Mouse (Mus musculus) limb, embryonic 12.5 days (tissue): ENCODE data around the gene Osbpl8. TPM values are rescaled to one million over a fixed set of nuclear protein-coding genes. Genes with fewer than 3 reads are reported as not detected.
"Not testable (repeated sequence)": the region's sequence is repeated elsewhere in the genome, so short reads cannot be mapped to it uniquely, and the experiment has no call there.

ENCODE experiments used
- ATAC-seq: fragments of 200-750 bp; cut with Nextera tagmentation; 2 replicates; pipeline ENCODE4 v1.8.0; 2017; ENCODE audit warnings: low read depth, moderate TSS enrichment; ENCODE audit not compliant: insufficient number of reproducible peaks, insufficient read depth, low FRiP score, low TSS enrichment
- H3K27ac ChIP-seq: fragments of 300-500 bp; sonication (generic); 2 replicates; pipeline ENCODE4 v1.5.1; 2016; ENCODE audit warnings: mild to moderate bottlenecking, moderate library complexity
- H3K27me3 ChIP-seq: fragments of 300-500 bp; sonication (generic); 2 replicates; pipeline ENCODE4 v1.6.1; 2016; ENCODE audit warnings: mild to moderate bottlenecking, moderate library complexity
- H3K36me3 ChIP-seq: fragments of 300-500 bp; sonication (generic); 2 replicates; pipeline ENCODE4 v1.6.1; 2016; ENCODE audit warnings: mild to moderate bottlenecking, moderate library complexity
- H3K4me1 ChIP-seq: fragments of 300-500 bp; sonication (generic); replicated peaks from 2 replicates; pipeline ENCODE4 v1.6.1; 2016
- H3K4me2 ChIP-seq: fragments of 300-500 bp; sonication (generic); 2 replicates; pipeline ENCODE4 v1.6.1; 2016; ENCODE audit warnings: mild to moderate bottlenecking, moderate library complexity
- H3K4me3 ChIP-seq: fragments of 300-500 bp; sonication (generic); replicated peaks from 2 replicates; pipeline ENCODE4 v1.5.1; 2016; ENCODE audit warnings: mild to moderate bottlenecking
- H3K9ac ChIP-seq: fragments of 300-500 bp; sonication (generic); replicated peaks from 2 replicates; pipeline ENCODE4 v1.6.1; 2016; ENCODE audit warnings: mild to moderate bottlenecking, moderate library complexity
- H3K9me3 ChIP-seq: fragments of 300-500 bp; sonication (generic); 2 replicates; pipeline ENCODE4 v1.6.1; 2016; ENCODE audit warnings: mild to moderate bottlenecking, moderate library complexity
- WGBS: fragments of 180-500 bp; shearing (Covaris S2); methylation state at CpG from one replicate; pipeline ENCODE4 v1.1.7; 2016; 5-methylcytosine and 5-hydroxymethylcytosine counted together
- polyA plus RNA-seq: library from polyadenylated mRNA; unstranded; fragments of >200 nt; fragmentation: Nextera tagmentation; extraction: Ambion mirVana; gene quantifications from 2 replicates; pipeline ENCODE4 v1.2.1, GENCODE M21; 2016

The Osbpl8 gene
- polyA plus RNA-seq, 1 experiment from 2014 or later, result 14.2 TPM

GRCm38 (mm10) chr10:111215572-111215971 lies 51.0 kb downstream of the Osbpl8 start:
- H3K9ac ChIP-seq, result no peak overlapping the region
- no peak overlapping the region for H3K4me3 ChIP-seq
- no peak for ATAC-seq
- 68% methylated on average over 3 of the region's 3 CpGs for WGBS
- no peak overlapping the region for H3K4me2 ChIP-seq
- no peaks in the 10 kb centered on the region for H3K9me3 ChIP-seq
- H3K27ac ChIP-seq, result no peak overlapping the region
- H3K36me3 ChIP-seq, result no peaks in the 10 kb centered on the region
- no peaks in the 10 kb centered on the region for H3K4me1 ChIP-seq
- no peaks in the 10 kb centered on the region for H3K27me3 ChIP-seq

GRCm38 (mm10) chr10:111216111-111216510 lies 51.6 kb downstream of the Osbpl8 start:
- H3K9ac ChIP-seq, result no peak overlapping the region
- no peak overlapping the region for H3K4me2 ChIP-seq
- H3K27me3 ChIP-seq, result no peaks in the 10 kb centered on the region
- no peak overlapping the region for H3K4me3 ChIP-seq
- H3K36me3 ChIP-seq, result no peaks in the 10 kb centered on the region
- ATAC-seq, result no peak
- no peaks in the 10 kb centered on the region for H3K4me1 ChIP-seq
- WGBS, result 76% methylated on average over 3 of the region's 3 CpGs
- H3K27ac ChIP-seq, result no peak overlapping the region
- H3K9me3 ChIP-seq, result no peaks in the 10 kb centered on the region

DNA sequence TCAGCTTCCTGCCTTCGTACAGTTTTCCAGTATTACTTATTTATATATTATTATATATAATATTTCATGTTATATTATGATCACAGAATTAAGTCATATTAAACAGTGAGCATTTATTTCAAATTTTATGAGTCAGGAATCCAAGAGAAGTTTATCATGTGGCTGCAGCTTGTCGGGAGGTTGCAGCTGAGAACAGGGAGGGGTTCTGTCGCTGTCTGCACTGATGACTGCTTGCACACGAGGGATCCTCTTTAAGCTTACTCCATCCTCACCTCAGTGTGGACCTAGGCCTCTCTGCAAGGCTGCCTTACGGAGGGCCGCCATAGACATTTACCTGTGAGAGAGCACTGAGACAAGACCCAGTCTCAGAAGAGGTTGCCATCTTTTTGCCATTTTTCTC lies 58.0 kb downstream of the Osbpl8 start:
- no peak for ATAC-seq
- no peaks in the 10 kb centered on the region for H3K9me3 ChIP-seq
- no peak overlapping the region for H3K9ac ChIP-seq
- H3K4me1 ChIP-seq, result 0 out of 2 replicates have a peak, but pooled peaks cover 3% of the 10 kb centered on the region
- no peak overlapping the region for H3K27ac ChIP-seq
- no peaks in the 10 kb centered on the region for H3K27me3 ChIP-seq
- no peak overlapping the region for H3K4me3 ChIP-seq
- no peaks in the 10 kb centered on the region for H3K36me3 ChIP-seq
- H3K4me2 ChIP-seq, result no peak overlapping the region
- WGBS, result 81% methylated on average over 6 of the region's 6 CpGs

- H3K36me3 ChIP-seq, result no peaks in the 10 kb centered on the region
- H3K4me2 ChIP-seq, result no peak overlapping the region
- no peak overlapping the region for H3K4me3 ChIP-seq
- 0 out of 2 replicates have a peak, but pooled peaks cover 3% of the 10 kb centered on the region for H3K4me1 ChIP-seq
- 55% methylated on average over 10 of the region's 10 CpGs for WGBS
- no peak for ATAC-seq
- H3K27me3 ChIP-seq, result no peaks in the 10 kb centered on the region
- no peak overlapping the region for H3K9ac ChIP-seq
- no peak overlapping the region for H3K27ac ChIP-seq
- H3K9me3 ChIP-seq, result no peaks in the 10 kb centered on the region
Measured at GRCm38 (mm10) chr10:111223218-111223830, 58.8 kb downstream of the Osbpl8 start.

GRCm38 (mm10) chr10:111224696-111225095 lies 60.1 kb downstream of the Osbpl8 start:
- Histone ChIP-seq H3K9ac (no peak overlapping the region), H3K27ac (no peak overlapping the region), H3K36me3 (no peaks in the 10 kb centered on the region), H3K4me2 (no peak overlapping the region), H3K27me3 (no peaks in the 10 kb centered on the region), H3K4me3 (no peak overlapping the region), H3K4me1 (0 out of 2 replicates have a peak, but pooled peaks cover 3% of the 10 kb centered on the region), H3K9me3 (no peaks in the 10 kb centered on the region)
- ATAC-seq, result no peak
- WGBS, result 92% methylated on average over 4 of the region's 4 CpGs

GRCm38 (mm10) chr10:111226508-111226907 lies 62.0 kb downstream of the Osbpl8 start:
- Histone ChIP-seq H3K9ac (no peak overlapping the region), H3K36me3 (no peaks in the 10 kb centered on the region), H3K27ac (no peak overlapping the region), H3K9me3 (no peaks in the 10 kb centered on the region), H3K4me2 (no peak overlapping the region), H3K4me1 (0 out of 2 replicates have a peak, but pooled peaks cover 3% of the 10 kb centered on the region), H3K27me3 (no peaks in the 10 kb centered on the region), H3K4me3 (no peak overlapping the region)
- 29% methylated on average over 3 of the region's 3 CpGs for WGBS
- ATAC-seq, result 0 out of 2 replicates have a peak, but pooled peaks have one; percentile 20

DNA sequence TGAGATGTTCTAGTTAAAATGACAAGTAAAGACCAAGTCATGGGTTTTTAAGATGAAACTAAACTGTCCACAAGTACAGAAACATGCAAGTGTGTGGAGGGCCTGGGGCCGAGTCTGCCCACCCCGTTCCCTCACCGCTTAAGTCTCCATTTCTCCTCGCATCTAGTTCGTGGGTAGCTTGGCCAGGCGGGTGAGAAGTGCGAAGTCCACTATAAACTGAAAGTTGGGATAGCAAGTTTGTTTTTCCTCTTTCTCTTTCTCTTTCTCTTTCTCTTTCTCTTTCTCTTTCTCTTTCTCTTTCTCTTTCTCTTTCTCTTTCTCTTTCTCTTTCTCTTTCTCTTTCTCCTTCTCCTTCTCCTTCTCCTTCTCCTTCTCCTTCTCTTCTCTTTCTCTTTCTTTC lies 67.7 kb downstream of the Osbpl8 start:
- H3K27ac ChIP-seq, H3K9ac ChIP-seq, H3K27me3 ChIP-seq, H3K36me3 ChIP-seq, ATAC-seq, H3K9me3 ChIP-seq, H3K4me2 ChIP-seq, H3K4me3 ChIP-seq: not testable (repeated sequence)
- peaks cover 19% of the 10 kb centered on the region for H3K4me1 ChIP-seq
- 90% methylated on average over 7 of the region's 7 CpGs for WGBS

DNA sequence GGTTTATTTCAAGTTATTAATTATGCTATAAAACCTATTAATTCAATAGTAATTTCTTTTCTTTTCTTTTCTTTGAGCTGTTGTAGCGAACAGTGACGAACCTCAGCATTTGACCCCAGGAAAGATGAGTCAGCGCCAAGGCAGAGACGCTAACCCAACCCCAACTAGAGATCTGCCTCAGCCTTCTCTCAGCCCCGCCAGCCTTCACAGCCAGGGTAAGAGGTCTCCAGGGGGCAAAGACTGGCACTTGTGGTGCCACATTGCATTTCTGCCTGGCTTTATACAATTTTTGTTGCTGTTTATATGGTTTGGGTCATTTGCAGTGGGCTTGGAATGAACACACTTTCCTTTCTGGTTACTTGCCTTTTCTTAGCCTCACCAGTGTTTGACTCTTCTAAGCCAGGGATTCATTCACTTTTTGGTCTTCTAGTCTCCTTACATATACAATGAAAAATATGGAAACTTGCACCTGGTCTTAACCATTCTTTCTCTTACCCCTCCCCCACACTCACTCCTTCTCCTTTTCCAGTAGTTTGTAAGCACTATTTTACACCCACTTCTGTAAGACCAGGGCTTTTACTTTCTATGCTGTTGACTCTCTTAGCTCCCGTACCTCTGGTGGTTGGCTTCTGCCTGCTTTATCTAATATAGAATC lies 69.1 kb downstream of the Osbpl8 start:
- Histone ChIP-seq H3K4me1 (peaks cover 21% of the 10 kb centered on the region), H3K36me3 (no peaks in the 10 kb centered on the region), H3K4me2 (no peak overlapping the region), H3K9me3 (no peaks in the 10 kb centered on the region), H3K9ac (no peak overlapping the region), H3K27me3 (no peaks in the 10 kb centered on the region), H3K27ac (no peak overlapping the region), H3K4me3 (no peak overlapping the region)
- 80% methylated on average over 6 of the region's 6 CpGs for WGBS
- no peak for ATAC-seq

GRCm38 (mm10) chr10:111234450-111235288 lies 70.1 kb downstream of the Osbpl8 start:
- no peak overlapping the region for H3K4me2 ChIP-seq
- WGBS, result 32% methylated on average over 6 of the region's 6 CpGs
- no peaks in the 10 kb centered on the region for H3K27me3 ChIP-seq
- peaks cover 21% of the 10 kb centered on the region for H3K4me1 ChIP-seq
- no peak overlapping the region for H3K9ac ChIP-seq
- peak; percentile 85; the same call in 1 of the 2 replicates for ATAC-seq
- H3K36me3 ChIP-seq, result no peaks in the 10 kb centered on the region
- no peaks in the 10 kb centered on the region for H3K9me3 ChIP-seq
- no peak overlapping the region for H3K4me3 ChIP-seq
- peak overlapping the region; percentile 53; the same call in 1 of the 2 replicates for H3K27ac ChIP-seq

DNA sequence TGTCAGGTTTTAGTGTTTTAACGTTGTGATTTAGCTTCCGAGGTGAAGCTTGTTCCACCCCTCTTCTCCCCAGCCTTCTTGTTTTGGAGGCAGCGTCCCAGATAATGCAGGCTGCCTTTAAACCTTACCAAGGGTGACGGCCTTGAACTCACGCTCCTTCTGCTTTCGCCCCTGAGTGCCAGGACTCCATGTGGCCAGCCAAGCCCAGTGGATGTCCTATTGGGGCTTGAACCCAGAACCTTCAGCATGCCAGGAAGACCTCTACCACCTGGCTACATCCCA lies 70.7 kb downstream of the Osbpl8 start:
- peak overlapping the region; percentile 53; the same call in 1 of the 2 replicates for H3K27ac ChIP-seq

GRCm38 (mm10) chr10:111237434-111237833 lies 72.9 kb downstream of the Osbpl8 start:
- Histone ChIP-seq H3K27me3 (no peaks in the 10 kb centered on the region), H3K4me2 (no peak overlapping the region), H3K9me3 (no peaks in the 10 kb centered on the region), H3K4me1 (peaks cover 21% of the 10 kb centered on the region), H3K4me3 (no peak overlapping the region), H3K36me3 (no peaks in the 10 kb centered on the region), H3K9ac (no peak overlapping the region), H3K27ac (no peak overlapping the region)
- 49% methylated on average over 5 of the region's 5 CpGs for WGBS
- no peak for ATAC-seq

More for the DNA sequence above, 70.7 kb downstream of the Osbpl8 start:
- Histone ChIP-seq H3K9ac (no peak overlapping the region), H3K36me3 (no peaks in the 10 kb centered on the region), H3K4me2 (no peak overlapping the region), H3K9me3 (no peaks in the 10 kb centered on the region), H3K4me1 (peaks cover 21% of the 10 kb centered on the region), H3K4me3 (no peak overlapping the region), H3K27me3 (no peaks in the 10 kb centered on the region)
- WGBS, result 78% methylated on average over 6 of the region's 6 CpGs
- ATAC-seq, result no peak
